Mouse (Mus musculus) MEL (cell line): ENCODE data around the gene Amz2.

Experiments used
- BHLHE40 ChIP-seq: IDR thresholded peaks from 2 replicates; pipeline ENCODE4 v1.6.1; 2012; ENCODE audit warnings: low read depth, mild to moderate bottlenecking, inconsistent platforms, low read length, improper control_type of control experiment, borderline replicate concordance
- CHD1 ChIP-seq: IDR thresholded peaks from 2 replicates; pipeline ENCODE4 v1.6.1; 2012; ENCODE audit warnings: low read depth, mild to moderate bottlenecking, inconsistent platforms, low read length, improper control_type of control experiment
- CTCF ChIP-seq, 3 experiments: IDR thresholded peaks in 2 of 3; conservative IDR thresholded peaks in 1 of 3; 2 replicates each; pipeline ENCODE4 v1.5.1; 2011 to 2012; ENCODE audit warnings: low read length in 3 of 3, low read depth in 2 of 3, mild to moderate bottlenecking in 2 of 3, improper control_type of control experiment in 1 of 3, inconsistent platforms in 1 of 3, mixed read lengths in 1 of 3, moderate library complexity in 1 of 3; ENCODE audit not compliant: control insufficient read depth in 1 of 3, insufficient read depth in 1 of 3, poor library complexity in 1 of 3, severe bottlenecking in 1 of 3
- EP300 ChIP-seq, 2 experiments: IDR thresholded peaks; 2 replicates each; pipeline ENCODE4 v1.6.1; 2011; ENCODE audit warnings: improper control_type of control experiment in 2 of 2, low read length in 2 of 2, low read depth in 1 of 2, mild to moderate bottlenecking in 1 of 2
- ETS1 ChIP-seq: IDR thresholded peaks from 2 replicates; pipeline ENCODE4 v1.6.1; 2012; ENCODE audit warnings: low read depth, mild to moderate bottlenecking, inconsistent platforms, low read length, improper control_type of control experiment, moderate library complexity
- MAX ChIP-seq: IDR thresholded peaks from 2 replicates; pipeline ENCODE4 v1.6.1; 2011; ENCODE audit warnings: low read length, improper control_type of control experiment
- MXI1 ChIP-seq: IDR thresholded peaks from 2 replicates; pipeline ENCODE4 v1.6.1; 2011; ENCODE audit warnings: mild to moderate bottlenecking, low read depth, low read length, improper control_type of control experiment
- NELFE ChIP-seq: IDR thresholded peaks from 2 replicates; pipeline ENCODE4 v1.6.1; 2011; ENCODE audit warnings: low read depth, low read length, improper control_type of control experiment
- POLR2A ChIP-seq, 2 experiments: IDR thresholded peaks; 2 replicates each; pipeline ENCODE4 v1.6.1; 2011 to 2012; ENCODE audit warnings: low read length in 2 of 2, mild to moderate bottlenecking in 2 of 2, control low read depth in 1 of 2, improper control_type of control experiment in 1 of 2, low read depth in 1 of 2, moderate library complexity in 1 of 2; ENCODE audit not compliant: control insufficient read depth in 1 of 2, insufficient read depth in 1 of 2, poor library complexity in 1 of 2
- POLR2AphosphoS2 ChIP-seq: IDR thresholded peaks from 2 replicates; pipeline ENCODE4 v1.6.1; 2011; ENCODE audit warnings: low read length, improper control_type of control experiment
- RAD21 ChIP-seq: IDR thresholded peaks from 2 replicates; pipeline ENCODE4 v1.6.1; 2011; ENCODE audit warnings: mild to moderate bottlenecking, low read depth, low read length, improper control_type of control experiment
- TAL1 ChIP-seq: IDR thresholded peaks from 2 replicates; pipeline ENCODE4 v1.6.1; 2012; ENCODE audit warnings: mild to moderate bottlenecking, inconsistent platforms, low read length, moderate library complexity, mixed read lengths
- ZC3H11A ChIP-seq: IDR thresholded peaks from 2 replicates; pipeline ENCODE4 v1.6.1; 2012; ENCODE audit warnings: low read depth, mild to moderate bottlenecking, inconsistent platforms, low read length, improper control_type of control experiment

DNA sequence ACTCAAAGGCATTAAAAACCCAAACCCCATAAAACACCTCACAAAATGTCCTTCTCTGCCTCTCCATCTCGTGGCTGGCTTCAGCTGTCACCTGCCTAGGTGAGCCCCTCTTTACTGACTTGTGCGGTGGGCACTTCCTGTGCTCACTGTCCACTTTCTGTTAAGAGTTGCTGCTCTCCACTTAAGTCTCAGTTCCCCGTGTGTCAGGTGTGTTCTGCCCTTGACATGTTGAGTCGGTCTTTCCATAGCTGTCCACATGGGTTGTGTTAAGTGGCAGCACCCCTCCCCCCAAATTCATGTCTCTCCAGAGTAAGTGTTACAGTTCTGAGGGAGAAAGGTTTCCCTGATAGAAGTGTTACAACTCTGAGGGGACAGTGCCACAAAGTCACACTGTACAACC, 66.1 kb downstream of the Amz2 start:
- TF ChIP-seq ETS1 (no peak), EP300 (IDR thresholded peaks at IDR 0.05; ENCODE audit: low read depth in 1 of 2, low read length in 2 of 2) (no peak), CTCF (IDR thresholded peaks at IDR 0.05 in 2 of 3, conservative IDR thresholded peaks at IDR 0.05 in 1 of 3; ENCODE audit: control insufficient read depth in 1 of 3, insufficient read depth in 1 of 3, low read depth in 2 of 3, low read length in 3 of 3, poor library complexity in 1 of 3, severe bottlenecking in 1 of 3) (no peak), RAD21 (no peak), MXI1 (no peak), POLR2A (IDR thresholded peaks at IDR 0.05; ENCODE audit: control insufficient read depth in 1 of 2, insufficient read depth in 1 of 2, low read depth in 1 of 2, low read length in 2 of 2, poor library complexity in 1 of 2) (no peak), CHD1 (no peak), POLR2AphosphoS2 (no peak), MAX (no peak), ZC3H11A (no peak), NELFE (no peak), BHLHE40 (no peak), TAL1 (no peak)
